Mouse (Mus musculus): ENCODE data around the gene Adcy5.

The Adcy5 gene

DNA sequence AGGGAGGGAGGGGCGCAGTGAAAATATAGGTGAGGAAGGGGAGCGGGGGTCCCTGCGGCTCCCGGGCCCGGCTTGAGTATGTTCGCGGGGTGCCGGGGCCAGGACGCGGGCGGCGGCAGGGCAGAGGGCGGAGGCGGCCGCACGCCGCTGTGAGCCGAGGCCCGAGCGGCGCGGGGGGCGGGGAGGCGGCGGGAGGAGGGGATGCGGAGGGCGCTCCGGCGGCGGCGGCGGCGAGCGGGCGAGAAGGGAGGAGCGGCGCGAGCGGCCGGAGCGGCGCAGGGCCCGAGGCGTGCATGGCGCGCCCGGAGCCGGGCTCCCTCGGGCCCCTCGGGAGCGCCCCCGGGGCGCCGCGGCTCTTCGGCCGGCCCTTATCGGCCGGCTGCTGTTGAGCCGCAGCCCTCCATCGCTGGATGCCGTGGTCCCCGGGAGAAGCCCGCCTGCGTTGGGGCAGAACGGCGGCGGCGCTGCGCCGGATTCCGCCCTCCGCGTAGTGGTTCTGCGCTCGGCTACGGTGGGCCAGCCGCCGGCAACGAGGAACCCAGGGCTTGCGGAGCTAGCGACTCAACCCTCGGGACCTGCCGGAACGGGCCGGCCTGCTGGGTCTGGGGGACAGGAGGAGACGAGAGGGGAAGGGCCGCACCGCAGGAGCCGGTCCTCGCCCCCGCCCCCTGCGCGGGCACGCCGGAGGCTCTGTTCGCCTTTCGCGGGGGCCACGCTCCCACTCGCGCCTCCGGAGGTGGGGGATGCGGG lies at the start of gene Adcy5:
Gene Adcy5 (plus strand): TSS at position 237 of the 750 bp plus-strand sequence.
- peak in 1 of 2 experiments; percentile 48 for DNase-seq

GRCm38 (mm10) chr16:35107985-35108384 lies 46.7 kb upstream of the Adcy5 start:
- no peak for DNase-seq

DNA sequence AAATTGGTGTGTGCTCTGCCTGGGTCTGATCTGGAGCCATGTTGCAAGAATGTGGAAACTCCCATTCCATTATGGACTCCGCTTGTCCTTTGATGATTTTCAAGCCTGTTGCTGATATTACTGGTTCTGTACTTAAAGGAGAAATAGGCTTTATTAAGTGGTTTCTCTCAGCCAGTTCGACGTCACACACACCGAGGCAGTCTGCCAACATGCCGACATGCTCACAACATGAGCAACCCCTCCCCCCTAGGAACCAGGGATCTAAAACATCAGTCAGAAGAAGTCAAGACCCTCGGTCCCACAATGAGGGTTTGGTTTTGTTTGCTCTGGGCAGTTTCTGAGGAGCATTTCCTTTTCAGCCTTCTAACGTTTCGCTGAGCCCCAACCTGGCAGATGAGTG lies 45.5 kb upstream of the Adcy5 start:
- no peak for DNase-seq

DNA sequence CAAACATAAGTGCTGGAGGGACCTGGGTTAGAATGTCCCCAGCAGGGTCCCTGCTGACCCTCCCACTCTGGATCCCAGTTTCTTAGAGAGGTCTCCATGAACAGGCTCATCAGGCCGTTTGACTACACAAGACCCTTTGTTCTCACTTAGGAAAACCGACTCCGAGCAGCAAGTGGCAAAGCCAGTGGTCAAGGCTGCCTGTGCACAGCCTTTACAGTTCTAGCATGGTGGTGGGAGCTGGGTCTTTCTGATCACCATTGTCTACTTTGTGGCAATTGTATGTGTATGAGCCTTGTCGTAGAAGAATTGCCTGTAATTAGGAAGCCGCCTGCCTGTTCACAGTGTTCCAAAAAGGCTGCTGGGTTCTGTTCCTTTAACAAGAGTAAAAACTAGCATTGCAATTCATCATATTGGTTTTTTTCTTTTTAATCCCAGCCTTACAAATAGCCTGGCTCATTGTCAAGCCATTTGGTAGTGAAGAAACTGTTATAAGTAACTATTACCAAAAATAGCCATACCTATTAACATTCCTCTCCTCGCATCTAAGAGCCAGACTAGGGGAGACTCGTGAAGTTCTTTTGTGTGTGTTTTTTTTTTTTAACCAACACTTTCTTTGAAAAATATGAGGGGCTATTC lies 44.9 kb upstream of the Adcy5 start:
- no peak for DNase-seq

GRCm38 (mm10) chr16:35110410-35111142 lies 44.1 kb upstream of the Adcy5 start:
- peak; percentile 71 to 89 for DNase-seq

GRCm38 (mm10) chr16:35111143-35111620 lies 43.5 kb upstream of the Adcy5 start:
- peak in 1 of 2 experiments; percentile 37 for DNase-seq

GRCm38 (mm10) chr16:35113496-35113895 lies 41.2 kb upstream of the Adcy5 start:
- no peak for DNase-seq

- no peak for DNase-seq
Observed at GRCm38 (mm10) chr16:35116328-35116956, 38.2 kb upstream of the Adcy5 start.

GRCm38 (mm10) chr16:35117436-35117835 lies 37.2 kb upstream of the Adcy5 start:
- no peak for DNase-seq

- DNase-seq: no peak
Observed at GRCm38 (mm10) chr16:35120603-35121002, 34.1 kb upstream of the Adcy5 start.

- no peak for DNase-seq
Observed at GRCm38 (mm10) chr16:35127270-35127669, 27.4 kb upstream of the Adcy5 start.

GRCm38 (mm10) chr16:35130172-35130571 lies 24.5 kb upstream of the Adcy5 start:
- no peak for DNase-seq

DNA sequence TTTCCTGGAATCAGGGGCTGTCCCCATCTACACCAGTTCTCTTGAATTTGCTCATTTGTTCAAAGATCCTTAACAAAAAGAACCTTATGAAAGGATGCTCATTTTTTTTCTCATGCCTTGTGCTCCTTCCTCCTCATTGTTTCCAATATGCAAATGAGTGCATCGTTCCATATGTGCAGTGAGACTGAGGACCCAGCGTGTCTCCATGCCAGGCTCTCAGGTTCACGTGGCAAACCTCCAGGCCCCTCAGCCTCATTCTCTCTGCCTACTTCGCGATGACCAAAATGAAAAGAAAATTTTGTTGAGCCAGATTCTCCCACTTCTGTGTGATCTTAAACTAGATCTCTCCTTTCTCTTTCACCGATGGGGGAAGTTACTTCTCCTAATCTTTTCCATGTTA lies 15.3 kb upstream of the Adcy5 start:
- no peak for DNase-seq

GRCm38 (mm10) chr16:35139873-35140619 lies 14.6 kb upstream of the Adcy5 start:
- no peak for DNase-seq

GRCm38 (mm10) chr16:35140620-35140975 lies 14.1 kb upstream of the Adcy5 start:
- no peak for DNase-seq

DNA sequence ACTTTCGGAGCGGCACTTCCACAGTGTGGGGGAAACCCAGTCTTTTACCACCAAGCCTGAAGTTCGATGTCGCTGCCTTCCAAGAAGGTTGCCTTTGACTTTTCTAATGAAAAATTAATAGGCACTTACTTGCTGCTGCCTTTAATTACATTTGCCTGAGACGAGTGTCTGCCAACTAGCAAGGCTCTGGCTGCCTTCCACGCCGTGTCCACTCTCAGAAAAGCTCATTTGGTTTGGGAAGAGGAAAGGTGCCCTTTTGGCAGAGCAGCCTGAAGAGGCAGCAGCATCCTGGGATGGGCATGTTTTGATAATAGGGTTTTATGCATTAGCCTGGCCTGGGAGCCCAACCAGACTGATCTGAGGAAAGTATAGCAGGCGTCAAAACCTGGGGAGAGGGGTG lies 12.8 kb upstream of the Adcy5 start:
- no peak for DNase-seq

DNA sequence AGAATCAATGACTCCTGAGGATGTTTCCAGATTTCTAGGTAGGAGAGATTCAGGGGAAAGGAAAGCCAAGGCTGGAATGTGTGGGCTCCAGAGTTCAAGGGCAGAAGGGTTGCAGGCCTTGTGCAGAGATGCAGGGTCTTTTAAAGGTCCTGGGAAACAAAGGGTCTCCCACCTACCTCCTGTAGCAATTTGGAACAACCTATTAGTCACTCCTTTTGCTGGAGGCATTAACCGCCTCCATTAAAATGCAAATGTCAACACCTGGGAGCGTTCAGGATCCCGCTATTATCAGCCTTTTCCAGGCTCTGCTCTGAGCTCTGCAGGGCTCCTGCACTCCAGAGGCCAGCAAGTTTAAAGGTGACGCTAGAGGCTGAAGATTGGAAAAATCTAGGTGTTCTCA lies 8.5 kb upstream of the Adcy5 start:
- no peak for DNase-seq

DNA sequence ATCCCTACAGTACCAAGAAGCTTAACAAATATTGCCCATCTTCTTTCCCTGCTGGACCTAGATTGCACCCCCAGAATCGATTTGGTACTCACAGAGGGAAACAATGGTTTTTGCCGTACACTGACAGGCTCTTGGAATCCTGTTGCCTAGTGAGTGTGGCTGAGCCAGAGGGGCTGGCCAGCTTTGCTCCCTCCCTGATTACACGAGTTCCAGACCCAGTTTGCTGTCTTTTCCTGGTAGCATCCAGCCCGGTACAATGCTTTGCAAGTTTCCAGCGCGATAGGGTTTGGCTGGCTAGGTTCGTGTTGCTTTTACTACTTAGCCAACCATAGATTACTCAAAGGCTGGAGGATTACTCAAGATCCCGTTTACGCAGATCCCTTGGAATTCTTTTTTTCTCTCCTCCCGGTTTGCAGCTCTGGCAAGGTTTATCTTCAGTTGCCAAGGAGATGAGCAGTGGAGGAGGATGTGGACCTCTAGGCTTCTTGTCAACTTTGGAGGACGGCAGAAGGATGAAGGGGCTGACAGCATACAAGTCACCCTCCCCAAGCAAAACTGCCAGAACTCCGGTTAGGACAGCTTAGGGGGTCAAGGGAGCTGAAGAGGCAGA lies 1.4 kb upstream of the Adcy5 start:
- no peak for DNase-seq

GRCm38 (mm10) chr16:35154245-35154640 lies 434 bp upstream of the Adcy5 start:
- DNase-seq: peak in 1 of 2 experiments; percentile 26

GRCm38 (mm10) chr16:35155391-35156305 lies 971 bp downstream of the Adcy5 start:
- peak; percentile 43 to 63 for DNase-seq

GRCm38 (mm10) chr16:35156306-35156695 lies 1.6 kb downstream of the Adcy5 start:
- DNase-seq: peak; percentile 25 to 84
